Mouse (Mus musculus): ENCODE data around the gene Hunk. TPM values are rescaled to one million over a fixed set of nuclear protein-coding genes. Genes with fewer than 3 reads are reported as not detected.

Hunk gene
- total RNA-seq, 2 experiments from 2014 or later: 0.60 TPM; not detected in 1

DNA sequence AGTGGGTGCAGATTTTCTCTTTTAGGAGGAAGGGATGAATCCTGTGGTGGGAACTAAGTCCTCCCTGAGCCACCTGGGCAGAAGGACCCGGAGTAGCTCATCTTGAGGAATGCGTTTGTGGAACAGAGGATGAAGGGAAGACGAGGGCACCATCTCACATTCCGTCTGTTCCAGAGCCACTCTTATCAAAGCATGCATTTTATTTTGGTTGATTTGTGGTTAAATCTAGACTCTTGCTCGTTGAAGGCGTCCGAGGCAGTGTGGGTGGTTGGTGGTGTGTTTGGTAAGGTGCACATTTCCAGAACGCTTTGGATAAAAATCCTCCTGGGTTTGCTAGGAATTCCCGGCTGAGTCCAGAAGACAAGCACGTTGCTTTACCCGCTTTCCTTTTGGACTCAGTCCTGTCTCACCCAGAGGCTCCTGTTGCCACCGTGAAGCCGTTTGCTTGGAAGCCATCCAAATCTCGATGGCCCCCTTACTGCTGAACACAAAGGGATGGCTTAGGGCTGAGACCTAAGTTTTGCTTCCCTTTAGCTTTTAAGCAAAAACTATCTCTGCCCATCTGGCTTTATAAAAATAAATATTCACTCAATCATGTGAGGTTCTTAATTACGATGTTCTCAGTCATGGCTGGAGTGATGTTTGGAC lies 3.4 kb downstream of the Hunk start:
- ATAC-seq (replicated peaks; ENCODE audit: low FRiP score, poor library complexity, severe bottlenecking): no peak

DNA sequence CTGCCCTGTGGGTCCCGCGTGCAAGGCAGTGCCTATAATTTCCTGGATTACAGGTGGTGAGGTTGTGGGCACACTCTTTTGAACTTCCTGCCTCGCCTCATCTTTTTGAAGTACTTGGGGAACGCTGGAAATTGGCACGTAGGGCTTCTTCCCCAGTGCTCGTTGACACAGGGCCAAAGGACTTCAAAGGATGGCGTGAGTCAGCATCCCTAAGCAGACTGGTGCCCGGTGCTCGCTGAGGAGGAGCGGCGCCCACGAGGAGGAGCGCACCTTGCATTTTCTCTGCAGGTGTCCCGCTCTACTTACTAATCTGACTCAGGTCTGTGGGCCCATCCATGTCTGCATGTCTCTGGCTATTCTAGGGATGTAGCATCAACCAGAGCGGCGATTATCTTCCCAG lies 4.9 kb downstream of the Hunk start:
- ATAC-seq (replicated peaks; ENCODE audit: low FRiP score, poor library complexity, severe bottlenecking): no peak

- ATAC-seq (replicated peaks; ENCODE audit: low FRiP score, poor library complexity, severe bottlenecking): no peak
Measured at GRCm38 (mm10) chr16:90394761-90395160, 8.9 kb downstream of the Hunk start.

DNA sequence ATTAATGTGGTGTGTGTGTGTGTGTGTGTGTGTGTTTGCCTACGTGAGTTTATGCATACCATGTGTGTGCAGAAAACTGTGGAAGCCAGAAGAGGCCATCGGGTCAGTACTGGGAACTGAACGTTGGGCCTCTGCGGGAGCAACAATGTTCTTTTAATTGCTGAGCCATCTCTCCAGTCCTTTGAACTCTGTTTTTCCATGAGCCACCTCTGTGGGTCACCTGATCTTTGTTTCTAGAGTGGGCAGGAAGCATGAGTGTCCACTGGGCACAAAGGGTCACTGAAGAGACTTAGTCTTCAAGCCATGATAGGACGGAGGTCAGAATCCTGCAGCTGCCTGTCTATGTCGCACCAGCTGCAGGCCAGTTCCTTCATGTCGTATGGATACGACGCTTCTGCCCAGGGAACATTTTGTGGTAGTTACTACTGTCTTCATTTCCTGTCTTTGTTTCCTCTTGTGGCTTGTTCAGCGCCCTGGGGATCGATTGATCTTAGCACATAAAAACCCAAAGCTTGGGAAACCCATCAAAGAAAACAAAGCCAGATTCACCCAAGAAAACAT lies 10.3 kb downstream of the Hunk start:
- ATAC-seq (replicated peaks; ENCODE audit: low FRiP score, poor library complexity, severe bottlenecking): no peak

GRCm38 (mm10) chr16:90396882-90397281 lies 11.1 kb downstream of the Hunk start:
- no peak for ATAC-seq (replicated peaks; ENCODE audit: low FRiP score, poor library complexity, severe bottlenecking)

GRCm38 (mm10) chr16:90400314-90400713 lies 14.5 kb downstream of the Hunk start:
- no peak for ATAC-seq (replicated peaks; ENCODE audit: low FRiP score, poor library complexity, severe bottlenecking)

GRCm38 (mm10) chr16:90400906-90401666 lies 15.3 kb downstream of the Hunk start:
- ATAC-seq (replicated peaks; ENCODE audit: low FRiP score, poor library complexity, severe bottlenecking): no peak

DNA sequence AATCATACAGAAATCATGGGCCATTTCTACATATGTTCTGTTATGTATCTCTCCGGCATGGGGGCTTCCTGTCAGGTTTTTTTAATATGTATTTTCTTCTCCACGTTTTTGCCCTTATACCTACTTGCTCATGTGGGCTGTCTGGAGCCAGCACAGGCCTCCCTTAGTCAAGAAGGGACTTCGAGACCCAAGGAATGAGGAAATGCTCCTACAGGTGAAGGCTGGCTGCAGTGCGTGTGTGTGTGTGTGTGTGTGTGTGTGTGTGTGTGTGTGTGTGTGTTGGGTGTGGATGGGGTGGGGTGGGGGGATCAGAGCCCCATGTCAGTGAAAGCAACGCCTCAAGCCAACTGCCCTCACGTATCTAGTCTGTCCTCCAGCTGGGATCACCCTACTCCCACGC lies 16.5 kb downstream of the Hunk start:
- no peak for ATAC-seq (replicated peaks; ENCODE audit: low FRiP score, poor library complexity, severe bottlenecking)

GRCm38 (mm10) chr16:90405195-90405594 lies 19.4 kb downstream of the Hunk start:
- no peak for ATAC-seq (replicated peaks; ENCODE audit: low FRiP score, poor library complexity, severe bottlenecking)

GRCm38 (mm10) chr16:90405599-90405998 lies 19.8 kb downstream of the Hunk start:
- no peak for ATAC-seq (replicated peaks; ENCODE audit: low FRiP score, poor library complexity, severe bottlenecking)

GRCm38 (mm10) chr16:90407541-90408289 lies 21.9 kb downstream of the Hunk start:
- no peak for ATAC-seq (replicated peaks; ENCODE audit: low FRiP score, poor library complexity, severe bottlenecking)

DNA sequence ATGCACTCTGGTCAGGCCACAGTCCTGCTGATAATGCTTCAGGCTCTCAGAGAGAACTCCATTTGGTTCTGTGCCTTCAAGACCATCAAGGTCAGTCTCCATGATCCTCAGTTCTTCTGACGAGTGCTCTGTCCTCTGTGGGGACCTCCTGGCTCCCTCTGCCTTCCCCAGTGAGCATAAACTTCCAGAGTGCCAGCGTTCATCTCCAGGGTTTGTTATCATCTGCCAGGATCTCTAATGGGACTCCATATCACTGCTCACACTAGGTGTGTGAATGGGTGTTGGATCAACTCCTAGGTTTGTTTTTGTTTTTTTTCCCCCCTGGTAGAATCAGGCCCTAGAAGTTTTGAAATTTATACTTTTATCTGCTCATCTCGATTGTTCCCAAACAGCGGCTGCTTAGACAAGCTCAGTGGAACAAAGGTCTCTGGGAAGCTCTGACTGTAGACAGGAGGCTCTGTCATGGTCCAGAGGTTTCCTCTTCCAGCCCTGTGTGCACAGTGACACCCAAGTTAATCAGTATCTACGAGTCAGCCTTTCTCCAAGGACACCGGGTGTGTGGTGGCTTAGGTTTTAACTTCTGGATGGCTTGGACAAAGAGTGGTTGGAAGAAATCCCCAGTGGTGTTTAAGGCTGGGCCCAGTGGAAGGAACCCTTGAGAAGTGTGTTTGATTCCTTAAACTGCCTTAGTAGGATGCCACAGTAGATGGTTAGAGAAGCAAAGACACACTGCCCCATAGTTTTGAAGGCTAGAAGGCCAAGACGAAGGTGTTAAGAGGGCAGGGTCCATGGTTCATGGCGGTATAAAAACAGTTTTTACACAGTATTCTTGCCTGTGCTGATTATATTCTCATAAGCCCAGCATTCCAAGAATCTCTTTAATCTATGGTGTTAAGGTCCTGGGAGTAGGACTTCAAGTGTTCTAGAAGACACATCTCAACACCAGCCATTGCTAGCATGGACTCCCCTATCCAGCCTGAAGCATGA lies 26.6 kb downstream of the Hunk start:
- ATAC-seq (replicated peaks; ENCODE audit: low FRiP score, poor library complexity, severe bottlenecking): no peak

DNA sequence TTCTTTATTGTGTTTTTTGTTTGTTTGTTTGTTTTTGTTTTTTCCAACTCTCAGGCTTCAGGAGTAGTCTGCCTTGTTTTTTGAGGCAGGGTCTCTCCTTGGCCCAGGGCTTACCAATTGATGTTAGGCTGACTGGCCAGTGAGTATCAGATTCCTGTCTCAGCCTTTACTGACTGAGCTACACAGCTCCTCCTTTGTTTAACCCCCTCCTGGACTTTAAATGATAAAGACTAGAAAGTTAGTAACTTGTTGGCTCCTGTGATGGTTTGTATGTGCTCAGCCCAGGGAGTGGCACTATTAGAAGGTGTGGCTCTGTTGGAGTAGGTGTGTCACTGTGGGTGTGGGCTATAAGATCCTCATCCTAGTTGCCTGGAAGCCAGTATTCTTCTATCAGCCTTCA lies 30.8 kb downstream of the Hunk start:
- no peak for ATAC-seq (replicated peaks; ENCODE audit: low FRiP score, poor library complexity, severe bottlenecking)

DNA sequence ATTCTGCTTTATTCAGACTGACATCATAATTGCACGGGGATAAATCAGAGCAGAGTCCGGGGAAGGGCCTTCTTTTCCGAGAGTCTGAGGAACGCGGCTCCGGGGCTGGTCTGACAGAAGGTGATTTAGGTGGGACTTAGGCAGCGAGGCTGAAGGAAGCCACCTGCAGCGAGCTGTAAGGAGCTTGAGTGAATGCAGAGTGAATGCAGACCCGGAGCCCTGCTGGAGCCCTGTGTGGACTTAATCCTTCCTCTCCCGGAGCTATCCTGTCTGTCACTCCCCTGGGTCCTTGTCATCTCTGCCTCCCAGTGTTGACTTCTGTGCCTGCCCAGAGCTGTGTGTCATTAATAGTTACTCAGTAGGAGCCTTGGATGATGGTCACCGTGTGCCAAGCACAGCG lies 32.8 kb downstream of the Hunk start:
- no peak for ATAC-seq (replicated peaks; ENCODE audit: low FRiP score, poor library complexity, severe bottlenecking)

GRCm38 (mm10) chr16:90421145-90421544 lies 35.3 kb downstream of the Hunk start:
- ATAC-seq (replicated peaks; ENCODE audit: low FRiP score, poor library complexity, severe bottlenecking): no peak

GRCm38 (mm10) chr16:90421551-90421950 lies 35.7 kb downstream of the Hunk start:
- no peak for ATAC-seq (replicated peaks; ENCODE audit: low FRiP score, poor library complexity, severe bottlenecking)

- ATAC-seq (replicated peaks; ENCODE audit: low FRiP score, poor library complexity, severe bottlenecking): no peak
Measured at GRCm38 (mm10) chr16:90422108-90422529, 36.3 kb downstream of the Hunk start.

- ATAC-seq (replicated peaks; ENCODE audit: low FRiP score, poor library complexity, severe bottlenecking): no peak
Measured at GRCm38 (mm10) chr16:90423898-90424297, 38.1 kb downstream of the Hunk start.

- ATAC-seq (replicated peaks; ENCODE audit: low FRiP score, poor library complexity, severe bottlenecking): no peak
Measured at GRCm38 (mm10) chr16:90424391-90424790, 38.6 kb downstream of the Hunk start.

All from erythroblast, adult 5-6 weeks (primary cell).